Mouse (Mus musculus) adipocyte (in vitro differentiated cells): ENCODE data around the gene Defa36.
"Not testable (repeated sequence)": the region's sequence is repeated elsewhere in the genome, so short reads cannot be mapped to it uniquely, and the experiment has no call there.

Experiments used
- DNase-seq: peaks from one replicate; pipeline ENCODE4 v3.0.0-alpha.2; 2016; ENCODE audit warnings: low spot score

The Defa36 gene

GRCm38 (mm10) chr8:21427111-21427510 lies at the start of gene Defa36:
TSS of gene Defa36 (plus strand) at chr8:21427411.
- DNase-seq = not testable (repeated sequence)

GRCm38 (mm10) chr8:21378215-21378614 lies 49.0 kb upstream of the Defa36 start, which contains the start of gene Defa2:
TSS of gene Defa2 (plus strand) at chr8:21378515.
- not testable (repeated sequence) for DNase-seq

DNA sequence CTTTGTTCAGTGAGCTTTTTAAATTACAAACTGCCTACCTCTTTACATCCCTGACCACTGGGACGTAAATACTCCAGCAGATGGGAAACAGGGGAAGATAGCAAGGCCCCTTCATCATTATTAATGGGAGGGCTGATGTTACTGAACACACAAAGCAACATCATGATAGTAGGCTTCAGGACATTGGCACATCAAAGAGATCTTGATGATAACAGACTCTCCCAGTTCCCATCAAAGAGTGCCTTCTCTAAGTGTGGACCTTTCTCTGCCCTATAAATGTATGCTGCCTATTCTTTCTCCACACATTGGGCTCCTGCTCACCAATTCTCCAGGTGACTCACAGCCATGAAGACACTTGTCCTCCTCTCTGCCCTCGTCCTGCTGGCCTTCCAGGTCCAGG lies 35.7 kb upstream of the Defa36 start, which contains the start of gene Defa33:
Gene Defa33, plus strand, starts transcription at position 301 of the 400 bp plus-strand sequence.
- not testable (repeated sequence) for DNase-seq

DNA sequence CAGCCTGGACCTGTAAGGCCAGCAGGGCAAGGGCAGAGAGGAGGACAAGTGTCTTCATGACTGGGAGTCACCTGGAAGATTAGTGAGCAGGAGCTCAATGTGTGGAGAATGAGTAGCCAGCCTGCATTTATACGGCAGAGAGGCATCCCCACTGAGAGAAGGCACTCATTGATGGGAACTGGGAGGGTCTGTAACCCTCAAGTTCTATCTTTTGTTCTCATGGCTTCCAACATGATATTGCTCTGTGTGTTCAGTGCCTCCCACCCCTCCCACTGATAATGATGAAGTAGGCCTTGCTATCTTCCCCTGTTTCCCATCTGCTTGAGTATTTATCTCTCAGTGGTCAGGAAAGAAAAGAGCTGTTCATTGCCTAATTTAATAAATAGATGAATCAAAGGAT lies 29.2 kb downstream of the Defa36 start, which contains the start of gene Gm7849:
Gene Gm7849, minus strand, starts transcription at position 101 of the 400 bp plus-strand sequence.
- DNase-seq = not testable (repeated sequence)
